Mouse (Mus musculus): ENCODE measurements around the gene Mapk13. TPM values are rescaled to one million over a fixed set of nuclear protein-coding genes. Genes with fewer than 3 reads are reported as not detected.

Gene Mapk13
- polyA plus RNA-seq, 1 experiment from 2014 or later = 3.3 TPM

DNA sequence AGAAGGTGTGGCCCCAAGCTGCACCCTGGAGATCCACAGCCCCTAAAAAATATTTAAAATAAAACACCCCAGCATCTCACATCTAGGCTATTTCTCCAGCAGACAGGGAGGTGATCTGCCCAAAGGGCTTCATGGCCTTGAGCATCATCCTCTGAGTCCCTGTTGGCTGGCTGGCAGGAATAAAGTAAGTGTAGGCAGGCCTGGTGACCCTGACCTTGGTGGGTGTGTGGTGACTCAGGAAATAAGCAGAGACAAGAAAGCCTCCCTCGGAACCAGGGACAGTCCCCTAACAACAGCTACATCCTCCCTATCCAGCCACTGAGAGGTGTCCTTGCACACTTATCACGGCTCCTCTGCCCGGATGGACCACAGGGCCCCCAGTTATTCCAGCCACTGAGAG lies 11.7 kb downstream of the Mapk13 start:
- DNase-seq (ENCODE audit: low spot score) (no peak), ATAC-seq (ENCODE audit: low FRiP score) (no peak)

DNA sequence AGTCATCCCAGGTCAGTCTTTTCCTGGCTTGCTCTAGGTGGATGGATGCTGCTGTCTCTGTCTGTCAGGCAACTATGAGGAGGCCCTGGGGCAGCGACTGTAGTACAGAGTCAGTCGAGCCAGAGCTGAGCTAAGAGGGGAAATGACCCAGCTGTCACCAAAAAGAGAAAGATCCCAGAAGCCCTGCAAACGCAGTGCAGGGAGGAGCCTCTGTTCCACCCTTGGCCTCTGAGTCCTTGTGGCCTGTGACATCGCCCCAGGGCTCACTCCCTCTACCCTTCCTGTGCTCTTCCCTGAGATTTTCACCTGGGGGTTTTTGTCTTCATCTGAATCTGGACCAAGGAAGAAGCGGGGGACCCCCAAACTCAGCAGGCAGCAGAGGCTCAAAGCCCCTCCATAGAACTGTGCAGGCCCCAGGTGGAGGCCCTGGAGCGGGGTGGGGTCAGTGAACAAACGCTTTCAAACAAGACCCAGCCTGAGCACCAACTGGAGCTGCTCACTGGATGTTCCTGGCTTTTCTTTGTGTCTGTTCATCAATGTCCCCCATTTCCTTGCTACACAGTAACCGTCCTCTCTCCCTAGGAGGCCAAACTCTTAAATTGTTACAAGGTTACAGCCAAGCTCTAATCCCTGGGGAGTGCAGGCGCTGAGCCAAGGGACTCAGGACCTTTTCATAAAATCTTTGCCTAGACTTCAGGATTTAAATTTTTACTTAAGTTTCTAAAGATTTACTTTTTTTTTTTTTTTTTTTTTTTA lies 12.4 kb downstream of the Mapk13 start:
- Histone ChIP-seq H3K4me1 (replicated peaks; ENCODE audit: control insufficient read depth, insufficient read depth, low read length) (no peaks in the 10 kb centered on the region), H3K9ac (ENCODE audit: low read depth, low read length) (no peak overlapping the region), H3K4me2 (replicated peaks; ENCODE audit: low read depth, low read length) (no peak overlapping the region), H3K9me3 (ENCODE audit: control insufficient read depth, low read length) (no peaks in the 10 kb centered on the region), H3K36me3 (ENCODE audit: control insufficient read depth, insufficient read depth, low read length) (no peaks in the 10 kb centered on the region), H3K27ac (ENCODE audit: low read depth, low read length) (no peak overlapping the region), H3K4me3 (ENCODE audit: low read depth, low read length) (no peak overlapping the region), H3K27me3 (ENCODE audit: control insufficient read depth, insufficient read depth, low read length) (no peaks in the 10 kb centered on the region)
- no peak for DNase-seq (ENCODE audit: low spot score)
- WGBS = 58% methylated on average over 9 of the region's 9 CpGs
- ATAC-seq (ENCODE audit: low FRiP score) = no peak

More for the DNA sequence above, 11.7 kb downstream of the Mapk13 start:
- H3K36me3 ChIP-seq (ENCODE audit: control insufficient read depth, insufficient read depth, low read length) = no peaks in the 10 kb centered on the region
- H3K9ac ChIP-seq (ENCODE audit: low read depth, low read length) = no peak overlapping the region
- H3K4me1 ChIP-seq (replicated peaks; ENCODE audit: control insufficient read depth, insufficient read depth, low read length) = no peaks in the 10 kb centered on the region
- H3K27ac ChIP-seq (ENCODE audit: low read depth, low read length) = no peak overlapping the region
- H3K4me2 ChIP-seq (replicated peaks; ENCODE audit: low read depth, low read length) = no peak overlapping the region
- H3K27me3 ChIP-seq (ENCODE audit: control insufficient read depth, insufficient read depth, low read length) = no peaks in the 10 kb centered on the region
- H3K9me3 ChIP-seq (ENCODE audit: control insufficient read depth, low read length) = no peaks in the 10 kb centered on the region
- no peak overlapping the region for H3K4me3 ChIP-seq (ENCODE audit: low read depth, low read length)
- 78% methylated on average over 3 of the region's 3 CpGs for whole genome bisulfite sequencing

DNA sequence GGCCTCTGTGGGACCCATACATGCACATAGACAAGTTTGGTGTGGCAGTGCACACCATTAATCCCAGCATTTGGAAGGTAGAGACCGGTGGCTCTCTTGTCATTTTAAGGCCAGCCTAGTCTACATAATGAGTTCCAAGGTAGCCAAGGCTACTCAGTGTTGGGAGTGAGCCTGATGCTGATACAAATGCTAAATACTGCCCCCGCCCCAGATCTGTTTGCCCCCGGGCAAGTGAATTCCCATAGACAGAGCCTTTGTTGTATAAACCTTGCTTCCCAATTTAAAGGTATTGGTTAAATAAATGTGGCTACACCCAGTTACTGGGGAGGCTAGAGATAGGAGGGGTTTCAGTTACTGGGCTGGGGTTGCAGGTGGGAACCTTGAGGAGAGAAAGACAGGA lies 15.9 kb downstream of the Mapk13 start:
- no peaks in the 10 kb centered on the region for H3K36me3 ChIP-seq (ENCODE audit: control insufficient read depth, insufficient read depth, low read length)
- H3K4me3 ChIP-seq (ENCODE audit: low read depth, low read length) = no peak overlapping the region
- no peaks in the 10 kb centered on the region for H3K9me3 ChIP-seq (ENCODE audit: control insufficient read depth, low read length)
- no peaks in the 10 kb centered on the region for H3K27me3 ChIP-seq (ENCODE audit: control insufficient read depth, insufficient read depth, low read length)
- H3K4me2 ChIP-seq (replicated peaks; ENCODE audit: low read depth, low read length) = no peak overlapping the region
- no peak overlapping the region for H3K27ac ChIP-seq (ENCODE audit: low read depth, low read length)
- H3K4me1 ChIP-seq (replicated peaks; ENCODE audit: control insufficient read depth, insufficient read depth, low read length) = no peaks in the 10 kb centered on the region
- no peak for DNase-seq (ENCODE audit: low spot score)
- ATAC-seq (ENCODE audit: low FRiP score) = no peak
- H3K9ac ChIP-seq (ENCODE audit: low read depth, low read length) = no peak overlapping the region
- WGBS = 89% methylated on average over 3 of the region's 3 CpGs

DNA sequence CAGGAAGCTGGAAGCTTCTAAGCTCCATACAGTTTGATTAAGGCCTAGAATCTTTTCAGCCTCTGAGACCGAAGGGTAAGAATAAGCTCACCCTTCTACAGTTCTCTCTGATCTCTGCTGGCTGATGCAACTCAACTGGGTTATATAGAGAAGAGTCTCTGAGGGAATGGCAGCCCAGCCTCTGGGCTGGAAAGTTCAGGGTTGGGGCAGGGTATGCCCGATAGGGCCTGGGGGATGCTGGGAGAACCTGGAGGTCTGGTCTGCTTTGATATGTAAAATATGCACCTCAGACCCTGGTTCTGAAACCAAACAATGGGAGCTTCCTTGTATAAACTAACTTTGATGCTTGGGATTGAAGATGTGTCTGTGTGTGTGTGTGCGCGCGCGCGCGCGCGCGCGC lies 18.4 kb downstream of the Mapk13 start:
- Histone ChIP-seq H3K36me3 (ENCODE audit: control insufficient read depth, insufficient read depth, low read length) (no peaks in the 10 kb centered on the region), H3K9ac (ENCODE audit: low read depth, low read length) (no peak overlapping the region), H3K27me3 (ENCODE audit: control insufficient read depth, insufficient read depth, low read length) (no peaks in the 10 kb centered on the region), H3K4me2 (replicated peaks; ENCODE audit: low read depth, low read length) (no peak overlapping the region), H3K4me3 (ENCODE audit: low read depth, low read length) (no peak overlapping the region), H3K9me3 (ENCODE audit: control insufficient read depth, low read length) (no peaks in the 10 kb centered on the region), H3K4me1 (replicated peaks; ENCODE audit: control insufficient read depth, insufficient read depth, low read length) (no peaks in the 10 kb centered on the region), H3K27ac (ENCODE audit: low read depth, low read length) (no peak overlapping the region)
- ATAC-seq (ENCODE audit: low FRiP score) (no peak), DNase-seq (ENCODE audit: low spot score) (no peak)
- 94% methylated on average over 12 of the region's 12 CpGs for WGBS

DNA sequence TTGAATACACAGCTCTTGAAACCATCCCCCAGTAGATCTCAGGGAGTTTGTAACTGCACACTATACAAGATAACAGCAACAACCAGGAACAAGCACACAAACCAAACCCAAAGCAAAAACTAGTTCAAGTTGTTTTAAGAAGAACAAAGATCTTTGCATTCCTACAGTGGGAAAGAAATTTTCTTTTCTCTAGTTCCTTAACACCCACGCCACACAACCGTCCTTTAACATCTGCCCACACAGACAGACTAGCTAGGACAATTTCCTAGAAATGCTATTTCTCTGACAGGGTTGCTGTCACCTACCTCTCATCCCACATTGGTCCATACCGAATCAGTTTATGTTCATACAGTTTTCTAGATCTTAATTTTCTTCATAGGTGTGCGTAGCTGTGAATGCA lies 27.9 kb downstream of the Mapk13 start:
- WGBS = 91% methylated on average over 4 of the region's 4 CpGs
- H3K36me3 ChIP-seq (ENCODE audit: control insufficient read depth, insufficient read depth, low read length) = no peaks in the 10 kb centered on the region

DNA sequence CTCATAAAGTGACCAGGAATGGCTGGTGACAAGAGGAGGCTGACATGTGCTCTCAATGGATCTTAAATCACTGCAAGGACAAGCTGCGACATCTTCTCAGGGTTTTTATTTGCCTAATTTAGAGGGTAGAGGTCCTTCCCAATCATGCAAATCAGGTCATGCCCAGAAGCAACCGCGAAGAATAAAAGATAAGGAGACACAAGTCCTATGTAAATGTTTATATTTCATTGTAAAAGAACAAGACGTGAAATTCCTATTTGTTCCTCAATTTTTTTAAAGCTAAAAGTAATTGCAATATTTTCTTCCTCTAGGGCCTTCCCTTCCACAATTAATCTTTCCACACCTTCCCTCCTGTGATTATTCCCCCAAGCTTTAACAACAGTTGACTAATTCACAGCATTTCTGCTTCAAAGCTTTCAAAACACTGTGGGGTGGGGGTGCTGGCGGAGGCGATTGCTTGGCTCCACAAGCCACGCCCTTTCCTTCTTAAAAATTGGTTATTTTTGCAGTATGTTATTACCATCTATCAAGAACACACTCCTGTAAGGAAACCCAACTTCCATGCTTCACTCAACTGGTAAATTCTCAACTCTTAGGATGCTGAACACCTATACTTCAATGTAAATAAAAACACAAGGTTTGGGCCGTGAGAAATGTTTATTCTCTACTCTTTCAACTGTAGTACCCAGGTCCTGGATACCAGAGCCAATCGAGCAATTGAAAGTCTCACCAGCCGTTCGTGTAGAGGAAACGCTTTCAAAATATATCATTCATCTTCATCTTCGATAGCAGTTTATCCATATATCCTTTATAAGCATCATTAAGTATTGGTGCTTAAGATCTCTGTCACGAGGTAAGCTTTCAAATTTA lies 30.4 kb downstream of the Mapk13 start:
- Histone ChIP-seq H3K9me3 (ENCODE audit: control insufficient read depth, low read length) (no peaks in the 10 kb centered on the region), H3K27me3 (ENCODE audit: control insufficient read depth, insufficient read depth, low read length) (no peaks in the 10 kb centered on the region), H3K4me3 (ENCODE audit: low read depth, low read length) (peak overlapping the region; percentile 73; the same call in 1 of the 2 replicates), H3K27ac (ENCODE audit: low read depth, low read length) (no peak overlapping the region), H3K36me3 (ENCODE audit: control insufficient read depth, insufficient read depth, low read length) (no peaks in the 10 kb centered on the region), H3K4me1 (replicated peaks; ENCODE audit: control insufficient read depth, insufficient read depth, low read length) (0 out of 2 replicates have a peak, but pooled peaks cover 3% of the 10 kb centered on the region), H3K9ac (ENCODE audit: low read depth, low read length) (no peak overlapping the region; the same call in 1 of the 2 replicates), H3K4me2 (replicated peaks; ENCODE audit: low read depth, low read length) (peak overlapping the region; percentile 62)
- DNase-seq (ENCODE audit: low spot score) = peak; percentile 16
- no peak for ATAC-seq (ENCODE audit: low FRiP score)
- 20% methylated on average over 14 of the region's 14 CpGs for WGBS

More for the DNA sequence above, 27.9 kb downstream of the Mapk13 start:
- no peaks in the 10 kb centered on the region for H3K27me3 ChIP-seq (ENCODE audit: control insufficient read depth, insufficient read depth, low read length)
- no peak overlapping the region for H3K4me3 ChIP-seq (ENCODE audit: low read depth, low read length)
- DNase-seq (ENCODE audit: low spot score) = no peak
- H3K4me2 ChIP-seq (replicated peaks; ENCODE audit: low read depth, low read length) = no peak overlapping the region
- no peak overlapping the region for H3K9ac ChIP-seq (ENCODE audit: low read depth, low read length)
- H3K4me1 ChIP-seq (replicated peaks; ENCODE audit: control insufficient read depth, insufficient read depth, low read length) = 0 out of 2 replicates have a peak, but pooled peaks cover 3% of the 10 kb centered on the region
- no peaks in the 10 kb centered on the region for H3K9me3 ChIP-seq (ENCODE audit: control insufficient read depth, low read length)
- no peak overlapping the region for H3K27ac ChIP-seq (ENCODE audit: low read depth, low read length)
- ATAC-seq (ENCODE audit: low FRiP score) = no peak

DNA sequence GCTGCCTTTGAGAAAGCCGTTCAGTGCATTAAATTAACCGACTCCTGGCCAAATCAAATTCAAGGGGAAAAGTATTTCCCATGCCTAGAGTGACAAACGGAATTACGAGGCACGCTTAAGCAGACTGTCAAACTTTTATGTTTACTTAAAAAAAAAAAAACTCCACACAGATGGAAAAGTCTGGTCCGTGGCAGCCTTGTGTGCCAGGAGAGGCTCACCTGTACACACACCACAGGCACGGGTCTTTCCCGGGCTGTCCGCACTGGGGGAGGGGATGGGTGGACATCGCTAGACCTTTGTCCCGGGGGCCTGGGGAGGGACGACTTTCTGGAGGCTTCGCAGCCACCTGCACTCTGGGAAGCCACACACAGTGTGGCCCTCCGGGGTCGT lies 31.2 kb downstream of the Mapk13 start:
- Histone ChIP-seq H3K27me3 (ENCODE audit: control insufficient read depth, insufficient read depth, low read length) (no peaks in the 10 kb centered on the region), H3K27ac (ENCODE audit: low read depth, low read length) (peak overlapping the region; percentile 98), H3K4me3 (ENCODE audit: low read depth, low read length) (peak overlapping the region; percentile 73), H3K9me3 (ENCODE audit: control insufficient read depth, low read length) (no peaks in the 10 kb centered on the region), H3K9ac (ENCODE audit: low read depth, low read length) (peak overlapping the region; percentile 99), H3K36me3 (ENCODE audit: control insufficient read depth, insufficient read depth, low read length) (no peaks in the 10 kb centered on the region), H3K4me1 (replicated peaks; ENCODE audit: control insufficient read depth, insufficient read depth, low read length) (0 out of 2 replicates have a peak, but pooled peaks cover 3% of the 10 kb centered on the region), H3K4me2 (replicated peaks; ENCODE audit: low read depth, low read length) (peak overlapping the region; percentile 62)
- no peak for DNase-seq (ENCODE audit: low spot score)
- under 1% methylated on average over 15 of the region's 15 CpGs for WGBS
- ATAC-seq (ENCODE audit: low FRiP score) = peak; percentile 49; the same call in 1 of the 2 replicates

DNA sequence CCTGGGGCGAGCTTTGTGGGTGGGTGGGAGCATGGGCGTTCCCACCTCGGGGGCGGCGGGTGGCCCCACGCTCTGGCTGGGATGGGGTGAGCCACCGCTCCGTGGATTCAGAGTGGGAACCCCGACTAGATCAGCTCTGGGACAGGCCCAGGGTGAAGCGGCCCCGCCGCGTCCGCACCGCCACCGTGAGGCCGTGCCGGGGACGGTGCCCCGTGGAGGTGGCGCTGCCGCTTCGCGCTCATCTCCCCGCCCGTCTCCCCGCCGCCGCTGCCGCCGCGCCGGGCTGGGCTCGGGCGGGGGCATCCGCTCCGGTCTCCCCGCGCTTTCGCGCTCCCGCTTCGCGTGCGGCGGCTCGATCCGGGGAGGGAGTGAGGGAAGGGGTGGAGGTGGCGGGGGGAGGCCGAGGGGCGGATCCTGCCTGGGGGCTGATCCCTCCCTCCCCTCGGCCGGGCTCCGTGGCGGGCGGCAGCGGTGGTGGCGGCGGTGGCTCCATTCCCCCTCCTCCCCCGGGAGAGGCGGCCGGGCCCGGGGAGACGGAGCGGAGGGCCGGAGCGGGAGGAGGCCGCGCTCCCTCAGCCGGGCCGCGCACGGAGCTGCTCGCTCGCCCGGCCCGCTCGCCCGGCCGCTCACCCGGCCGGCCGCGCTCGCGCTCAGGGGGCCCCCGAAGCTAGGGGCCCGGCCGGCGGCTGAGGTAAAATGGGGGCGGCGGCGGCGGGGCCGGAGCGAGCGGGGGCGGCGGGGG lies 31.7 kb downstream of the Mapk13 start, which contains the start of gene Brpf3:
Gene Brpf3 (plus strand): TSS at position 420 of the 742 bp plus-strand sequence.
- ATAC-seq (ENCODE audit: low FRiP score) (peak; percentile 79), DNase-seq (ENCODE audit: low spot score) (peak; percentile 80)
- WGBS = under 1% methylated on average over 34 of the region's 99 CpGs
- Histone ChIP-seq H3K9me3 (ENCODE audit: control insufficient read depth, low read length) (no peaks in the 10 kb centered on the region), H3K27me3 (ENCODE audit: control insufficient read depth, insufficient read depth, low read length) (no peaks in the 10 kb centered on the region), H3K4me2 (replicated peaks; ENCODE audit: low read depth, low read length) (peak within 1 kb of the TSS; percentile 72), H3K4me1 (replicated peaks; ENCODE audit: control insufficient read depth, insufficient read depth, low read length) (0 out of 2 replicates have a peak, but pooled peaks cover 3% of the 10 kb centered on the region), H3K9ac (ENCODE audit: low read depth, low read length) (peak within 1 kb of the TSS; percentile 99), H3K4me3 (ENCODE audit: low read depth, low read length) (peak within 1 kb of the TSS; percentile 73), H3K27ac (ENCODE audit: low read depth, low read length) (peak within 1 kb of the TSS; percentile 98), H3K36me3 (ENCODE audit: control insufficient read depth, insufficient read depth, low read length) (no peaks in the 10 kb centered on the region; the same call in 1 of the 2 replicates)
